Mouse (Mus musculus) ovary, adult 18-20 months (tissue): Measurements from ENCODE around the gene Frrs1l.
A peak's percentile ranks its signal among the peaks of the same experiment; 100 is the strongest.

Experiments used
- DNase-seq: peaks from one replicate; pipeline ENCODE4 v3.0.0; 2022; ENCODE audit warnings: low spot score, mixed read lengths

Gene Frrs1l

GRCm38 (mm10) chr4:56990215-56990584 lies at the start of gene Frrs1l:
TSS of gene Frrs1l (minus strand) at chr4:56990391.
- no peak for DNase-seq

DNA sequence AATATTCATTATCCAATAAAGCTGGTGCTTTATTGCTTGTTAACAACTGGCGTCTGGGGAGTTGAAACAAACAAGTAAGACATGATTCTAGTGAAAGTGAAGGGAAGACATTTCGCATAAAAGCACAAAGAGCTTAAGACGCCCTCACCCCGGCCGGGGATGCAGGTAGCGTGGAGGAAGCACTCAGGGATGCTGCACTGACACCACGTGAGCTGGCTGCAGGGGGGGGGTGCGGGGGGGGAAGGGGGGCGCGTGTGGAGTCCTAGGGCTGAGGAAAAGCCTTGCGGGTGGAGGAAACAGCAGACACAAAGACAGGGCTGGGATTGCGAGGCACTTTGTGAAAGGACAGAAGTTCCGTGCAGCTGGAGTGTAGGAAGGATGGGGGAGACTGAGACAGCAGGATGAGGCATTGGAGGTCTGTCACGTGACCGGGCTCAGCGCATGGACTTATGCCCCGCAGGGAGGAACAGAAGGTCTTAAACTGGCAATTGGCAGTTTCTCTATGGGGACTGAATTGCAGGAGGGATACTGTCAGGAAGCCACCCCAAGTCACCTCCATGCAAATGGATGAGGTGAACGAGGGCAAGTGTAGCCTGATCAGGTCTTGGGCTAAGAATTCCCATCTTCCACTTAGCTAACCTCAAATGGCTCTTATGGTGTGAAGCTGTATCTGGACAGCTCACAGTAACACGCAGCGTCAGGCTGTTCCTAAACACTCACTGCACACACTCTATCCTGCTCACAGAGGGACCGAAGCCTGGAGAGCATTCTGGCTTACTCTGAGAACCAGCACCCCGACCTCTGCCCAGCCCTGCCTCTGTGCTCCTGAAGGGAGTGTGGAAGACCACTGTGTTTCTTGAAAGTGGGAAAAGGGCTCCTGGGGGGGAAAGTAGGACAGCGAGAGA lies 49.2 kb upstream of the Frrs1l start:
- no peak for DNase-seq

GRCm38 (mm10) chr4:57037554-57037953 lies 47.4 kb upstream of the Frrs1l start:
- no peak for DNase-seq

- no peak for DNase-seq
Measured at GRCm38 (mm10) chr4:57034169-57034568, 44.0 kb upstream of the Frrs1l start.

DNA sequence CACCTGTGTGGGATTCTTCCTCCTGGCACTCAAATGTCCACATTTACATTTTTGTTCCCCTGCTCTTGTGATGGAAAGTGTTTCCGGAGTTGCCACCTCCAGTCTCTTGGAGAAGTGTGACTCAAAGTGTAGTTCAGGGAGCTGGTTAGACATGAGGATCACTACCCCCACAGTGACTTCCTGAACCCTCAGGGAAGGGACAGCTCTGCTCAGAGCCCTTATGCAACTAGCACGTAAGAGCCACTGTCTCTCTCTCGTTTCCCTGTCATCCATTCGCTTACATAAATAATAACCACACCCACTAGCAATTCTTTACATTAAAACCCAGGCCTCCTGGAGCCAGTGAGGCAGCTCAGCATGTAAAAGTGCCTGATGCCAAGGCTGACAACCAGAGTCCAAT lies 41.2 kb upstream of the Frrs1l start:
- no peak for DNase-seq

DNA sequence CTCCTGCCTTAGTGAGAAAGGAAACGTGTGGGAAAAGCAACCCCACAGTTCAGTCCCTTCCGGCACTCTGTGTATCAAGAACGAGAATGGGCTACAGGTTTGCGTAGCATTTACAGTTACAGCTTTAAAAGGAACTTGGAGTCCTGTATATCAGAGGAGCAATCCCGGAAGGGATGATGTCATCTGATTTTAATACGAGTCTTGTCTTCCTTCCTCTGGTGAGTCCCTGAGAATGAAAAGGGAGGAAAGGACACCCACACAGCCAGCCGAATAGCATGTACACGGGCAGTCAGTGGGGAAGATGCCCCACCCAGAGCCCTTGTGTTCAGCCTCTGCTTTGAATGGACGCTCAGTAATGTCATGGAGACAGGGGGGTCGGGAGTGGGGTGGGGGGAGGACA lies 37.8 kb upstream of the Frrs1l start:
- no peak for DNase-seq

GRCm38 (mm10) chr4:57023527-57023926 lies 33.3 kb upstream of the Frrs1l start:
- no peak for DNase-seq

- DNase-seq = no peak
Measured at GRCm38 (mm10) chr4:57021288-57021687, 31.1 kb upstream of the Frrs1l start.

GRCm38 (mm10) chr4:57017229-57017628 lies 27.0 kb upstream of the Frrs1l start:
- DNase-seq = peak; percentile 15

DNA sequence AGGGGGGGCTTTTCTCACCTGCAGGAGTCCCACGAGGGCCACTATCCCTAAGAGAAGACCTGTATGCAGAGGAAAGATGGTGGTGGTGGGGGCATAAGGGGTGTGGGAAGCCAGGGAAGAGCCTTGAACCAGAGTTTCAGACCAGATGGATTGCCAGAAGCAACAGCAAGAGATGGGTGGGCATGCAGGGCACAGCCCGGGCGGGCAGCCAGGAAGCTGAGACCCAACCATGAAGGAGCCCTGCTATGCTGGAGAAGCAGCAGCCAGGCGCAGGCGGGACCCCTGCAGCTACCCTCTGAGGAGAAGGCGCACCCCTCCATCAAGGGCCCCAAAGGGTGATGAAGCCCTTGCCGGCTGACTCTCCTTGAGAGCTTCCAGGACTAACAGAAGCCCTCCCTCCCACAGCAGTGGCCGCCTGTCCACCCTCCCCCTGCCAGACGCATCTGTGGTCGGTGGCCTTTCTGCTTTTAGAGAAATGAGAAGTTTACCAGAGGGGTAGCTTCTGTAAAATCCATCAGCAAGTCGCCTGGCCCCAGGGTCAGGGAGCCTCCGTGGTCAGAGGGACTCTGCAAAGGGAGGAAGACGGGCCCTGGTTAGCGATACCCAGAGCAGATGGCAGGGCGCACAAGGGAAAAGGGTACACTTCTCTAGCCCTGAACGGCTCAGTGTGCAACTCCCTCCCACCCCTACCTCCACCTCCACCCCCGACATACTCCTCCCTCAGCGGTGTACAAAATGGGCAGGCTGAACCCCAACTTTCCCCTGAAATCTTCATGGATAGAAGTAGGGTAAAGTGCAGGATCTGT lies 26.4 kb upstream of the Frrs1l start:
- no peak for DNase-seq

DNA sequence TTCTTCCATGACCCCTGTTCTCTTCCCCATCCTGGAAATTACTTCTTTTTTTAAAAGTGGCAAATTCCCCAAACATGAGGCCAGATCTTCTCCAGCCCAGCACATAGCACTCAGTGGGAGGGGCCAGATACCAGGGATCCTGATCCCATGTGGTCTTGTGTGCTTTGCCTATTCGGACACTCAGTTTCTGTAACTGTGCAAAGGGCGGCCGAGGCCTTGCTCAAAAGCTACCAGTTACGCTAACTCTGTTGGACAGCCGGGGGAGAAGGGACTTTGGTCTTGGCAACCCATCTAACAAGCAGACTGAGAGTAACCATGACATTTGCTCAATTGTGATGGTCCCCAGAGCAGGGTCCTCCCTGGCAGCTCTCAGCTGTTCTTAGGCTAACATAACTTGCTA lies 24.8 kb upstream of the Frrs1l start:
- DNase-seq = no peak

- DNase-seq = no peak
Measured at GRCm38 (mm10) chr4:57011454-57012046, 21.4 kb upstream of the Frrs1l start.

GRCm38 (mm10) chr4:57010919-57011318 lies 20.7 kb upstream of the Frrs1l start:
- DNase-seq = no peak

DNA sequence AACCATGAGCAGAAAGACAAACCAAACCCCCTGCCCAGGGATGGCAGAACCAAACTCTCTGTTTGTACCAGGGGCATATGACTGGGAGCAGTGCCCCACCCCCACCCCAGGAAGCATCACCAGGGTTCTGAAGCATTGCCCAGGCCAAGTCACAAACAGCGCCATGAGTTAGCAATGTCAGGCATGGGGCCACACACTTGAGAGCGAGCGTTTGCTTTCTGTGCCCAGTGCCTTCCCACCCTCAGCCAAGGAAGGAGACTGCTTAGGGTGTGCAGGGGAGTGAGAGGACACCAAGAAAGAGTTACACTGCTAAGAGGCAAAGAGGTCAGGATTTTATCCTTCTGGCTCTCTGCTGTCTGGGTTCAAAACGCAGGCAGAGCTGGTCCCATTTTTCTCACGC lies 20.2 kb upstream of the Frrs1l start:
- DNase-seq = no peak

DNA sequence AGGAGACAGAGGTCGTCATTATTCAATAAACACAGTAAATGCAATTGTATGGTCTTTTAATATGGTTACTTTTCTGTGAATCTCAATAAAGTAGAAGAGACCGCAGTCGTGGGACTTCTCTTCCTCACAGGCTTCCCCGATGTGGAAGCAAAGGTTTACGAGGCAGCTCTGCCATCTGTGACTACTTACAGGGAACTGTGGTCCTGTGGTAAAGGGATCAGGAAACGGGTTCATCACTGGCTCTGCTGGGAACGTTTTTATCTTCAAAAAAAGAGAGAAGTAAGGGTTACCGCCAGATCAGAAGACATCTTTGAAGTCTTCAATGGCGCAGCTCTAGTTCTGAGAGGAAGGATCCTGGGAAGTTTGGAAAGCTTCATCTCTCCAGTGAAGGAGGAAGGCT lies 17.5 kb upstream of the Frrs1l start:
- DNase-seq = no peak

DNA sequence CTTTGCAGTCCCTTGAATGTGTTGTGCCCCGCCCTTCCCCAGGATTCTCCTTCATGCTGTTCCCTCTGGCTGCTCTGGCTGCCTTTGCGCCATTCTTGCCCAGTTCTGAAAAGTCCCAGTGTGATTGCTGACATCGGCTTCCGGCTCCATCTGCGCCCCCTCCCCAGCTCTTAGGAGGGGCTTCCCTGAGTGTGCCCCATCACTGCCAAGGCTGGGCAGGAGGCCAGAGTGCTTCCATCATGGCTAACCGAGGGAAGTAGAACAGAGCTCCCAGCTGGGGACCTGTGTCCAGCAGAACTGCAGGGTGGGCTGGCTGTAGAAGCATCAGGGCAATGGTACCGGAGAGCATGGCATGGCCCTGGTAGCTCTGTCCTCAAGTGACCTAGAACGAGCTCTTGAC lies 14.8 kb upstream of the Frrs1l start:
- no peak for DNase-seq

DNA sequence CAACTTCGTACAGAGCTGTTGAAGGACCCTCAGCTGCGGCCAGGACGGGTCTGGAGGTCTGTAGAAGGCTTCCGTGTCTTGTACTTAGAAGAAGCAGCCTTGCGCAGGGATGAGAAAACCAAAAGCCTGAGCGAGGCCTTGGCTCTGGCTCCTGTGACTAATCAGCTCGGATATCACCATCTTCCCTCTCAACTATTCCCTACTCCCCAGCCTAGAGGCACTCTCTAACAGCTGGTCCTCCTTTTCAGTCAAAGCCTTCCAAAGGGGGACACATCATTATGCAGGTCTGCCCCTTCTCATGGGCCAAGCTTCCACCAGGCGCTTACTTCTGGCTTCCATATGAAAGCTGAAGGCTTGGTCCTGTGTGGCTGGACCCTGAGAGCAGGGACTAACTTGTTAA lies 13.7 kb upstream of the Frrs1l start:
- no peak for DNase-seq

GRCm38 (mm10) chr4:57002751-57003150 lies 12.6 kb upstream of the Frrs1l start:
- DNase-seq = no peak

- no peak for DNase-seq
Measured at GRCm38 (mm10) chr4:57001437-57001836, 11.2 kb upstream of the Frrs1l start.

GRCm38 (mm10) chr4:56993331-56993730 lies 3.1 kb upstream of the Frrs1l start:
- DNase-seq = no peak

- no peak for DNase-seq
Measured at GRCm38 (mm10) chr4:56991951-56992350, 1.8 kb upstream of the Frrs1l start.

- no peak for DNase-seq
Measured at GRCm38 (mm10) chr4:56989431-56990214, 568 bp downstream of the Frrs1l start.
